Mouse (Mus musculus) A20 (cell line): ENCODE data around the gene Csdc2.
"Not testable (repeated sequence)": the region's sequence is repeated elsewhere in the genome, so short reads cannot be mapped to it uniquely, and the experiment has no call there.

Experiments
- DNase-seq: peaks from one replicate; pipeline ENCODE4 v3.0.0-alpha.2; 2011; ENCODE audit warnings: low read depth, low spot score

Csdc2 gene

DNA sequence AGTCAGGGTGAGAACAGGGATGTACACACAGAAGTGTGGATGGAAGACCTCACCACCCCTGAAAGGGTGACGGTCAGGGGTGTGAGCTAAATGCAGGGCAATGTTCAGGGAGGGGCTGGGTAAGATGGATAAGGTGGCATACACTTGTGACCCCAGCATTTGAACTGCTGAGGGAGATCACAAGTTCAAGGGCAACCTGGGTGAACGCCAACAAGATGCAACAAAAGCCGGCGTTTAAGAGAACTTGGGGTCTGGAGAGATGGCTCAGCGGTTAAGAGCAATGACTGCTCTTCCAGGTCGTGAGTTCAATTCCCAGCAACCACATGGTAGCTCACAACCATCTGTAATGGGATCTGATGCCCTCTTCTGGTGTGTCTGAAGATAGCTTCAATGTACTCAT is 18.2 kb downstream of the Csdc2 start:
- DNase-seq, result no peak

DNA sequence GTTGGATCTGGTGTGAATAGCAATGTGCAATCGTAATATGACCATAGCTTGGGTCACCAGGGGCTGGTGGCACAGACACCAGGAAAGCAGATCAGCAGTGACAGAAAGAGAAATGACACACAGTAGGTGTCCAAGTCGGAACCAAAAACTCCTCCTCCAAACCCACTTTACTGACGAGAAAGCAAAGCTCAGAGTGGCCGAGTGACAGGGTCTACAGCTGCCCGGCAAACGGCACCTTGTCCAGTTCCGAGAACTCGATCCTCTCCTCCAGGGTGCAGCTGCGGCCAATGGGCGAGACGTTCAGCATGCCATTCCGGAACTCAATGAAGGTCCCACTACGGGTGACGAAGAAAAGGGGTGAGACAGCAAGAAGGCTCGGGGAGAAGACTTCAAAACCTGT is 18.9 kb downstream of the Csdc2 start:
- no peak for DNase-seq

DNA sequence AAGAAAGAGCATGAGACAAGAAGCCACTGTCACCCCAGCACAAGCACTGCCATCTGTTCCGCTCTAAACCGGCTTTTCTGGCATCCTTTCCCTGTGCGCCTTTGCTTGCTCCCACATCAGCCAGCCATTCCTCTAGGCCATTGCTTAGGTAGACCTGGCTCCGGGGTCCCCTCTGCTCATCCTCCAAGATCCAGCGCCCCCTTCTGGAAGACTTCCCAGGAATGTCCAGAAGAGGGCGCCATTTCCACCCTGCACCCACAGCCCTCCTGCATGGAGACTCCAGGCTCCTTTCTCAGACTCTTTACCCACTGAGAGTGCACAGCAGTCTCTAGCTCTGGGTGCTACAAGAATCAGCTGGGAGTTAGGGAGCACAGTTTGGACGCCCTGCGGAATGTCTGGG is 19.9 kb downstream of the Csdc2 start:
- peak; percentile 63 for DNase-seq

DNA sequence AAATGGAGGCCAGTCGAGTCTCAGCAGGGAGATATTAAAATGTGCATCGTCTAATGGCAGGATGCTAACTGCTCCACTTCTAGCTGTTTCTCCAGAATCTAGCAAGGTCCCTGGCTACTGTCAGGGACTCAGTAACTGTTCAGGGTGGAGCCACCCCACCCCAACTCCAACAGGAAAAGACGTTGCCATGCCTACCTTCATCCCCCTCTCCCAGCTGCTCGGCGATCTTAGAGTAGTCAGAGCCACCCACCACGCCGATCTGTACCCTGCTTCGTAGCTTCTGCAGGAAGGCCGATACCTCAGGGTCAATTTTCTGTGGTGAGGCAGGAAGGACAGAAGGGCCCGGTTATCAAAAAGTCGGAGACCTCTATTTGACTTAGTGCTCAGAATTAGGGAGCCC is 21.0 kb downstream of the Csdc2 start:
- no peak for DNase-seq

DNA sequence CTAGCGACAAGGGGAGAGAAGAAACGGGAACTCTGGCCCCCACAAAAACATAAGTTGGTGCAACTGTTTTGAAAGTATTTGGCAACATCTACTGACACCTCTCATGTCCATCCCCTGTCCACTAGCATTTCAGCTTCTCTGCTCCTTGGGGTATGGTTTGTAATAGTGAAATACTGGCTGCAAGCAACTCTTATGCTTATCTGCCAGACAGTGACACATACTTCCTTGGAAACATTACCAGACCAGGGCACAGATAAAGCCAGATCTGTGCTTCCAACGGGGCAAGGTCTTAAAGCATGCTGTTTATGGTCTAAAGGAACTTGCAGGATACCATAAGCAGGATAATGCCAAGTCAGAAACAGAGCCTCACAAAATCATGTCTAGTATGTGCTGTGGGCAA is 22.3 kb downstream of the Csdc2 start:
- no peak for DNase-seq

DNA sequence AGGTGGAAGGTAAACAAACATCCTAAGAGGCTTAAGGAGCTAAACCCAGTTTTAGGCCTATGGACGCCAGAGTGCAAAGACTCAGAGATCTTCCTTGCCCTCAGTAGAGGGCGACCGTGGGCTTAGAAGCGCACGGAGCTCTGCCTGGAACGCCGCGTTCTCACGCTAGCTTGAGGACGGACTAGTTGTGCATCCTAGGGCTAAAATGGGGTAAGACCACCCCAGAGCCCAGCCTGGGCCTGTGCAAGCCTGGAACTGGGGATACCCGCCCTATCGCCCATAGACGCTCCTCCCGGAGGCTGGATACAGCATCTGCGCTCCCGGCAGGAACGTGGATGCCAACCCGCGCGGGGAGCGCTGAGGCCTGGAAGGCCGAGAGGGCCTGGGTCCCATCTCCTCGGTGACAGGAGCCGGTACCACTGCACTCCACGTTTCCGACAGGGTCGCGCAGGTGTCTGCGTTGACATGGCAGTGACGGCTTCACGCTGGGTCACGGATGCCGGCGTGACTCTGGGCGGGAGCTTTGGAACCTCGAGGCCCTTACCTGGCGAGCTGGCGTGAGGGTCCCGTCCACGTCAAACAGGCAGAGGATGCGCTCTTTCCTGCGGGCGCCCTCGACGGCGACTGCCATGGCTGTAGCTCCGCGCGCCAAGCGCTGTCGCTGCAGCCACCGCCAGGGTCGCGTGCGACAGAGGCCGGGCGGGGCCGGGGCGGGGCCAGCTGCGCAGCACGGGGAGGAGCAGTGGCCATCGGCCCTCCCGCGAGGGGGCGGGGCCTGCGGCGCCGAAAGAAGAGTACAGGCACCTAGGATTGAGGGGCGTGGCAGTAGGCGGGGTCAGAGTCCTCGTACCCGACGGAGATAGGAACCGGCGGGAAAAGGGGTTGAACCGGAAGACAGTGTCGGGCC is 23.9 kb downstream of the Csdc2 start, which contains the start of gene Pmm1:
TSS of gene Pmm1 (minus strand) at position 760 of the 907 bp plus-strand sequence.
- peak; percentile 99 for DNase-seq

DNA sequence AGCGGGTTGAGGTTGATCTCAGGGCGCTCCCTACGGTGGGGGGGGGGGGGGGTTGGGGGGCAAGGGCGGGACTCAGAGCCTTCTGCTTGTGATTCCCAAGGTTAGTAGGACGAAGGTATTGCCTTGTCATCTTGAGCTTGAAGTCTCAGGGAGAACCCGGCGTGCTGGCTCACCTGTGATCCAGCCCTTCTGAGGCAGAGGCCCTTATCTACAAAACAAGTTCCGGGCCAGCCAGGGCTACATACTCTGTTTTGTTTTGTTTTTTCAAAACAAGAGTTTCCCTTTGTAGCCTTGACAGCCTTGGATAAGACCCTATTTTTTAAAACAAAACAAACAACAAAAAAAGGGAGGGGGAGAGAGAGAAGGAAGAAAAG is 24.5 kb downstream of the Csdc2 start:
- DNase-seq, result no peak

DNA sequence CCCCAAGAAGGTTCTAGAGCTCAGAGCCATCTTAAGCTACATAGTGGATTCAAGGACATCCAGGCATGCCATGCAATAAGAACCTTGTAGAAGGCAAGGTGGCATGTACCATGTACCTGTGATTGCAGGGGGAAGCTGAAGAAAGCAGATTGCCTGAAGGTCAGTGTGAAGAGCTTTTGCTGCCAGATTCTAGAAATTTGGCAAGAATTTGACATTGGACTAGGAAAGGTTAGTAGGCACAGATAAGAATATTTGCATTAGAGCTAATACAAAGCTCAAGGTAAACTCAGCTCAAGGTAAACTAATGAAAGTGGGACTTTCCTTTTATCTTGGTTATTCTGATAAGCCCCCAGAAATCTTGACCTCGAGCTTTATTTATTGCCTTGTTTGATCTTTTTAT is 27.7 kb downstream of the Csdc2 start:
- DNase-seq, result no peak

DNA sequence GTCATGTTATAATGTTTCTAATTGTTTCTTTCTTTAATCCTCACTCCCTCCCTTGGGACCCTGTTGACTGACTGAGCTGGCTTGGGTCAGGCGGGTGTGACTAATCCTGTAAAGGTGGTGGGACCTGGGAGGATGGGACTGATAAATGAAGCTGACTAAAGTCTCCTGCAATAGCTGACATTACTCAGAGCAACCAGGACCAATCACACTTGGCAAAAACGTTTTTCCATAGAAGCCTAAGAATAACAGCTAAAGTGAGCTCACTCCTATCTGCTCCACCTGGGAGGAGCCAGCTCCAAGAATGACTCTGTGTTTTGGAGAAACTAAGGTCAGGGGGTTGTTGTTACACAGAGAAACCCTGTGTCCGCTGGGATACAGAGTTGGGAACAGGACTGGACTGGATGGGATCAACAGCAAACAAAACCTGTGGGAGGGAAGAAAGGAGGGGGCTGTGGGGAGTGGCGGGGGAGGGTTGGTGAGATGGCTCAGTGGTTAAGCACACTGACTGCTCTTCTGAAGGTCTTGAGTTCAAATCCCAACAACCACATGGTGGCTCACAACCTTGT is 28.5 kb downstream of the Csdc2 start:
- DNase-seq, result no peak

DNA sequence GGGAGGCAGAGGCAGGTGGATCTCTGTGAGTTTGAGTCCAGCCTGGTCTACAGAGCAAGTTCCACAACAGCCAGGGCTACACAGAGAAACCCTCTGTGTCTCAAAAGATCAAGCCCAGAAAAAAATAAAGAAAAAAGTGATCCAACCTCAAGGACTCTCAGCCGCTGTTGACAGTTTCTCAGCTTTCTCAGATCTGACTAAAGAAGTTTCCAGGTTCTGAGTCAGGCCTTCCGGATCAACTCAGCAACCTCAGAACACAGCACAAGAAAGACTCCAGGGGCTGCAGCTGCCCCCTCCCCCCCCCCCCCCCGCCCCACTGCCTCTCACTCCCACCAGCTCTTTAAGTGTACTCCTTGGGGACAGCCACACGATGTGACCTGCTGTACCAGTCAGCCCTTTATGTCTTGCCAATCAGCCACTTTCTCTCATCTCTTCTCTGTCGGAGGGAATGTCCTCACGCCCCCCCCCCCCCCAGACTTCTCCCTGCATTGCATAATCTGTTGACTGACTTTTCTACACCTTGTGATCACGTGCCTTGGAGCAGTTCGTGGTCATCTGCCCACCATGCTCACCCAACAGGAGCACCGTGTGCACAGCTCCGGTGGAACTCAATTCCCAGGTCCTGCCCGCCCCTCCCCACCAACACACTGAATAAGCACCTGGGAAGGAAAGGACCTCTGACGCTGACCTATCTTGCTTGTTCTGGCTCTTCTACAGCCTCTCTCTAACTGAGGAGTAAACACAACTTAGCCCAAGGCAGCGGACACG is 29.7 kb downstream of the Csdc2 start:
- DNase-seq, result no peak

DNA sequence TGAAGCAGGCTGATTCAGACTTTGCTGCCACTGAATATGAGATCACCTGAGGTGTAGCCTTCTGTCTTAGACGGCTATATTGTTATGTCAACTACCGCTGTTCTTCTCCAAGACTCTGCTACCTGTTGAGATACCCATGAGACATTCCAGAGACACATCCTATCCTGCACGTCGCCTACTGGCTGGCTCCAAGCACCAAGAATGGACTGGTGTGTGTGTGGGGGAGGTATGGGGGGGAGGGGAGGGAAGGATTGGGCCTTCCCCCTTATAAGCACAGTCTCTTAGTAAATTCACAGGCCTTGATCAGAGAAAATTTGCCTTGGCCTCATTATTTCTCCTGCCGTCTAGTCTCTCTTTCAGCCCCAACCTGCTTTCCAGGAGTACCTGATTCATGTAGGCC is 31.3 kb downstream of the Csdc2 start:
- no peak for DNase-seq

DNA sequence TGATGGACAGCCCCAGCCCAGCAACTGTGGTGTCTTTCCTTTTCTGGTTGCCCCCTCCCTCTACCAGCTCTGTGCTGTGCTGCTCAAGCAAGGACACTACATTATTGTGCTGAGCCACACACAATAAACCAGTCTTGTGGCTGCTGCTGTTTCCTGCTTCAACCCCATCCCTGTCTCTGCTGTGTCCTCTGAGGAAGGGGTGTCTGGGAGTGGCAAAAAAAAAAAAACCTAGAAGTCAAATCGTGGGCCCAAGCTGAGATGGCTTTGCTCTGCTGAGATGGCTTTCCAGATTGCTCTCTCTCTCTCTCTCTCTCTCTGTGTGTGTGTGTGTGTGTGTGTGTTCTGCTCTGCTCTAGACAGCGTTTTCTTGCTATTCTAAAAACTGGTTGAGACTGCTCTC is 31.9 kb downstream of the Csdc2 start:
- no peak for DNase-seq

DNA sequence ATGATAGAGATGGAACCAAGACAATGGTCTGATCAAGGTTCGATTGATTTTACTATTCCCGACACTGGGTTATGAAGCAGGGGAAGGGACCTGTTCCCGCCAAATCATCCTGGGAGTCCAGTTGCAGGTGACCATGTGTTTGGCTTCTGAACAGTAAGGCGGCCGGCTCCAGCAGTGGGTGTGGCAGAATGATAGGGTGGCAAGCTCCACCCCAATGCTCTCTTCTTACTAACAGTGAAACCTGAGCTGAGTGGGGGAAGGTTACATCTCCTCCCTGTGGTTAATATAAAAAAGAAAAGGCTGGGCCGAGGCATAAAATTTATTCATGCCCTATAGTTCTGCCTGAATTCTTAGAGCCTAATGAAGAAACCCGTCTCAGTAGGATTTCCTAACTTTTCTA is 32.6 kb downstream of the Csdc2 start:
- DNase-seq, result peak; percentile 71

DNA sequence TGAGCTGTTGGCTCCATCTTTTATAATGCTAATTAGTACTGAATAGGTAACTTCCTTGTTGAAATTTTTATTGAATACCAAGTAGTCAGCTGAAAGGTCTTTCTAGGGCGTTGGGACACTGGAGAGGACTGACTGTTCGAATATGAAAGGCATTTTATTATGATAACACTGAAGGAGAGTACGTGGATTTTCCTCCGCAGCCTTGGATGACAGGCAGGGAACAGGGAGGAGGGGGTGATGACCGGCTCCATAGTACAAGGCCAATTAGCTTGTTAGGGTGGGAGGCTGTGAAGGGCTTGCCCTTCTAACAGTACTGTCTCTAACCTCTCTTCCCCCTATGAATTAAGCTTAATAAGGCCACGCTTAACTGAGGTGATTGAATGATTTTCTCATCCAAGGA is 33.1 kb downstream of the Csdc2 start:
- DNase-seq, result not testable (repeated sequence)

DNA sequence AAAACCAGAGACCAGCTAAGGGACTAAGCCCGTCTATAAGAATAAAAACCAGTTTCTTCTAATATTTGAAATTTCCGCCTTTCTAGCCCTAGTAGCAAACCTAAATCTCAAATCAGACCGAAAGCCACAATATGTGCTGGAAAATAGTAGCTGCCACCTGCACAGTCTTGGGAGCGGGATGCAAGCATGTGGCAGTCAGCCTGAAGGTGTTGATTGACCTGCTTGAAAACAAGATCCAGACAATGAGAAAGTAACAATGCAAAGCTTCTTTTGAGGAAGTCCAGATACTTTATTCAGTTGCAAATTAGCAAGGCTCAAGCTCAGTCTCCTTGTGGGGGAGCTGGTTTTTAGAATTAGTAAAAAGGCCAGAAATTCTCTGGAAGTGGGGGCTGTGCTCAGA is 33.9 kb downstream of the Csdc2 start:
- not testable (repeated sequence) for DNase-seq

DNA sequence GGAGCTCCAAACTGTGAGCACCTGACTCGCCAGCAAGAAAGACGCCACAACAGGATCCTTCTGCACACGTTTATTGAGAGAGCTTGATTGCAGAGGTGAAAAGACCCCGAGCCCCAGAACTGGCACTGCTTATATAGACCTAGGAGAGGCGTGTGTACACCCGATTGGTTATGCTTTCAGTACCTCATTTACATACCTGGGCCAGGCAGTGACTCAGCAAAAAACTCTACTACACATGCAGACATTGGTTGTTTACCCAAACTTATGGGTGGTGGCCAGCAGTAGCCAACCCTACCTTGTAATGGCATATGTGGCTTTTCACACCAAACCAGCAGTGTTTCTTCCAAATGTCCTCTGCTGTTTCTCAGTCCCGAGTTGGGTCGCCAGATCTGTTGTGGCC is 38.6 kb downstream of the Csdc2 start:
- DNase-seq, result not testable (repeated sequence)

DNA sequence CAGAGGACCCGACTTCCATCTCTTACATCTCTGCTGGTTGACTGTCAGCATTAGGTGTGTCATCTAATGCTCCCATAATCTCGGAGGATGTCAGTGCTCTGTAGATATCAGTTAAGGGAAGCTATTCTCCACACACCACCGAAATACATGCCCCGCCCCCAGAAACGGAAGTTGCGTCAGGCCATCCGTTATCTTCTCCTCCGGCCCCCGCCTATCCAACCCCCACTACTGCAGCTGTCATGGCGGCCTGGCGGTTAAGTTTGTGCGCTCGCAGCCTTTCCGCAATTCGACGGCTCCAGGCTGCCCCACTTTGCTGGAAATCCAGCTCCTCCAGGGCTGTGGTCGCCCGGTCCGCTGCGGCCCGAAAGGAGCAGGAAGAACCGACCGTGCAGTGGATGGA is 43.8 kb downstream of the Csdc2 start, which contains the start of gene 1700029P11Rik:
TSS of gene 1700029P11Rik (plus strand) at position 220 of the 400 bp plus-strand sequence.
- DNase-seq, result no peak

DNA sequence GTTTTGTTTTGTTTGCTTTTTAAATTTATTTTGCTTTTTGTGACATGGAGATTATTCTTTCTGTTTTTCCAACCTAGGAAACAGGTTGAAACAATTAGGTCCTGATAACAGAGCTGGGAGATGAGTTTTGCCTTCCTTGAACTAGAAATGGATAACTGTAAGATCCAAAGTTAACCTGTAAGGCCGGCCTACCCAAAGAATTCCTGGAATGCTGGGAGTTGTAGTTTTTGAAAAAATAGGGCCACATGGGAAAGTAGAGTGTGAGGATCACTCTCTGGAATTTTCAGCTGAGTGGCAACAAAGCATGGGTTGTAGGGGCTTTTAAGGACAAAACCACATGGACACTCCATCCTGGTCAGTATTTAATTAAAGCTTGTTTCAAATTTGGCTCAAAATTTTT is 45.6 kb downstream of the Csdc2 start:
- no peak for DNase-seq

DNA sequence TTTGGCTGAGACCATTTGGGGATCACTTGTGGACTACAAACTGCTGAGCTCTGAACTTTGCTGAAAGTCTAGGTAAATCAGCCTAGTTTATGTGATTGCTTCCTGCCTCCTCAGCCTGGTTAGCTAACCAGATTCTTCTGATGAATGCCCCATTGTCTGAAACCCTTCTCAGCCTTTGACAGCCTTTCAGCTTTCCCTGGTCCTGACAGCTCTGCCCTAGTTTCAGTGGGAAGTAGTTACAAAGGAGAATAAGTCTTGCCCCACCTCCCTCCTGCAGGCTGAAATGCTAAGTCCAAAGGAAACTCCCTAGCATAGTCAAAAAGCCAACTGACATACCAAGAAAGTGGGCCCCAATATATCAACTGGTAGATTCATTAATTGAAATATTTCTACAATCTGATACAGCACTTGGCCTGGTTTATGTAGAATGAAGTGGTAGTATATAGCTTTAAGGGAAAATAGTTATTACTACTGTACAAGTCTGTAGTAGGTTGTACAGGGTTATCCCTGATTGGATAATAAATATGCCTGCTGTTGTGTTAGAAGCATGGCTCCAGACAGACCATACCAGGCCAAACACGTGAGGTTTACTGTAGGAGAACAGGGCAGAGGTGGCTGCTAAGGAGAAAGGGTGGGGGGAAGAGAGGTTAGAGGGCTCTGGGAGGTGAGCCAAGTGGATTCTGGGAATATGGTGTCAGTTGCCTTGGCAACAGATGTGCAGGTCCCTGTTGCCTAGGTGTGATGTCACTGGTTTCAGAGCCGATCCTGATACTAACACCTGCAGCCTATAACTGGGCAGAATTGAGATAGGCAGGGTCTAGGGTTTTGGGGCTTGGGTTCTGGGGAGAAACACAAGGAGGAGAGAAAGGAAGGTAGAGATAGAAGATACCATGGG is 49.0 kb downstream of the Csdc2 start:
- no peak for DNase-seq

DNA sequence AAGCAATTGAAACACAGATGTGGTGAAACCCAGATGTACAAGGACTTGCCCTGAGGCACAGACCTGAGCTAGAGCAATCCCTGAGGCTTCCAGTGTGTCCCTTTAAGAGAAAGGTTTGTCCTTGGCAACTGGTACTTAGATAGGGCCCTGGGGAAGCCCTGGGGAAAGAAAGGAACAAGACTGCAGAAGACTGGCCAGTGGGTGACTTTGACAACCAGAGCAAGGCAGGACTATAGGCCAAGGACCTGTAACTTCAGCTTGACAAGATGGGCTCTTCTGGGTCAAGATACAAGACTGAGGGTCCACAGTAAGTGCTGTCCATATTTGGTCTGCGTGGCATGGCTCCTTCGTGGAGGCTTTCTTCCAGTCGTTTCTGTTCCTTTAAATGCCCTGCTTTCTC is 51.1 kb downstream of the Csdc2 start, which contains the start of gene Xrcc6:
TSS of gene Xrcc6 (plus strand) at position 190 of the 400 bp plus-strand sequence.
- no peak for DNase-seq

DNA sequence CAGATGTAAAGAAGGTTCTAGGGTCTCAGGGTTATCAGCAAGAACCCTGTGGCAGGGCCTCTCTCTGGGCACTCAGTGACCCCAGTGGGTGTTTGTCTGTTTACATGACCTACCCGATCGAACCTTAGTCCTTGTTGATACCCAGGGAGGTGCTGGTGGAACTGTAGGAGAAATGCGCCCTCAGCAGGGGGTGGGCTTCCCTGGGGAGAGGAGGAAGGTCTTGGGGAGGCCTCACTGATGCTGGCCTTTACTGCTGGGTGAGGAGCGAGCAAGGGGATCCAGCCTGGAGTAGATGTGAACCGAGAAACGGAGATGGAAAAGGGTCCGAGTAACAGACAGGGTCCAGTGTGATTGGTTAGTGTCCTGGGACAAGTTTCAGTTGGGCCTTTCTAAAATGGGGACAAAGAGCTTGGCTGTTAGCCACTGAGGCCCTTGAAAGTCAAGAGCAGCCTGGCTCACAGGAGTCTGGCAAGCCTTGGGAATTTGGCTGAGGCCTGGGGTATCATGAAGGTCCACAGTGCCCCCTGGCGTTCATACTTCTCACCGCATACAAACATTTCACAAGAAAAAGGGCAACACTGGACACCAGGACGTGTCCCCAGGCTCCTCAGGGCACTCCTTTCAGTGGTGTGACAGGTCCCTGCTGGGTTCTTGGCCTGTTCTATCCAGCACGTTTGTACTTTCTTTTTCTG is 53.0 kb downstream of the Csdc2 start:
- DNase-seq, result peak; percentile 77
